Mouse (Mus musculus): Measurements from ENCODE around the gene Slc22a21.
A peak's percentile ranks its signal among the peaks of the same experiment; 100 is the strongest.
"Not testable (repeated sequence)": the region's sequence is repeated elsewhere in the genome, so short reads cannot be mapped to it uniquely, and the experiment has no call there.

The Slc22a21 gene

DNA sequence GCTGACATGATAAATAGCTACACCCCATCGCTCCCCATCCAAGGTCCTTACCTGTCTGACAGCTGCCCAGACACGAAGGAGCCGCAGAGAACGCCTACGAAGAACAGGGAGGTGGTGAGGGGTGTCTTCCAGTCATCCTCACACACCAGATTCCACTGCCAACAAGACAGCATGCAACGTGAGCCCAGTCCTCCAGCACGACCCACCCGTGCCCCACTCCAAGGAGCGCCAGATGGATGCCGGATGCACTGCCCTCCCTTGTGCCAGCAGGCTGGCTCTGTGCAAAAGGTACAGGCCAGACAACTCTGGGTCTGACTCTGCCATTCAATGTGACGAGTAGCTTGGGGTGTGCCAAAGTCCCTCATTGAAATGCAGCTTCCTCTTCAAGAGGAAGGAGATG is 27.6 kb upstream of the Slc22a21 start:
- Histone ChIP-seq H3K36me3 (ENCODE audit: control insufficient read depth, insufficient read depth, low read length, poor library complexity, severe bottlenecking) (no peaks in the 10 kb centered on the region), H3K27me3 (ENCODE audit: control insufficient read depth, insufficient read depth, low read length, poor library complexity, severe bottlenecking) (no peaks in the 10 kb centered on the region)
- DNase-seq (ENCODE audit: low read depth, low spot score): no peak

DNA sequence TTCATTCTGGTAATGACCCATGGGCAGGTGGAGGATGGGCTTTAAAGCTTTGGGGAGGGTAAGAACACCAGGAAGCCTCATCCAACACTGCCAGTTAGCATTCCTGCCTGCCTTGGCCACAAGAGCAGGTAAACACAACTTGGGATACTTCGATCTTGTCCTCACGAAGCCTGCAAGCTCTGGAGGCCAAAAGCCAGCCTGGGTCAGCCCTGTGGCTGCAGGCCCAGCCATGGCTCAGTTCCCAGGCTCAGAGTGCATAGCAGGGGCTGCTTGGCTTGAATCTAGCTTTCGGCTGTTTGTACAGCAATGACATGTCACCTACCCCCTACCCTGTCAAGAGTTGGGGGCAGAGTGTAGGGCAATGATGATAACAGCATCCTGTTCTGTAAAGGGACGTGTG is 26.8 kb upstream of the Slc22a21 start:
- H3K27me3 ChIP-seq (ENCODE audit: control insufficient read depth, insufficient read depth, low read length, poor library complexity, severe bottlenecking): no peaks in the 10 kb centered on the region
- DNase-seq (ENCODE audit: low read depth, low spot score): no peak
- H3K36me3 ChIP-seq (ENCODE audit: control insufficient read depth, insufficient read depth, low read length, poor library complexity, severe bottlenecking): no peaks in the 10 kb centered on the region

DNA sequence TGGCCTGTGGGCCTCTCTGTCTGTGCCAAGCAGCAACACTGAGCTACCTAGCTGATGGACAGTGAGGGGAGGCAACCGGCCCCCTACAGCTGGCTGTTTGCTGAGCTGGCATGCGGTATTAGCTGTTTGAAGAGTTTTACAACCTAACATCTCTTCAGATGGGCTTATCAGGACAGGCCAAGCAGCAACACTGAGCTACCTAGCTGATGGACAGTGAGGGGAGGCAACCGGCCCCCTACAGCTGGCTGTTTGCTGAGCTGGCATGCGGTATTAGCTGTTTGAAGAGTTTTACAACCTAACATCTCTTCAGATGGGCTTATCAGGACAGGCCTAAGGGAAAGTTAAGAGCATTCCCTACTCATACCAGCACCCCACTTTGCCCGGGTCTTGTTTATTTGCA is 26.2 kb upstream of the Slc22a21 start:
- not testable (repeated sequence) for H3K36me3 ChIP-seq (ENCODE audit: control insufficient read depth, insufficient read depth, low read length, poor library complexity, severe bottlenecking); DNase-seq (ENCODE audit: low read depth, low spot score)

DNA sequence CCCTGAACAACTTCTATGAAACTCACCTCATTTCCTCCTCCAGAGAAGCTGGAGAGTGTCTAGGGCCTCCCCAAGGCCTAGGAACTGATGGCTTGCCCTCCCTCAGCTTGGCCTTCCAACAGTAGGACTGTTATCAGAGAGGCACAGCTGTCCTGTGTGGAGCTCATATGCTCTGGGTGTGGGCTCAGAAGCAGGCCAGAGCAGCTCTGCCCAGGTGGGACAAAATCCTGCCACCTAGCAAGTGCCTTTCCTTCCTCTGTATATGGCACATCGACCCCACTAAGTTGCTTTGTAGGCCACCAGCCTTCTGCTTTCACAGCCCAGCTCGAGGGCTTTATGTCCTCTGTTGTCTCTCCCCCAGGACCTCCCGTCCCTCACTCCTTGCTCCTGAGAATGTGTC is 24.6 kb upstream of the Slc22a21 start:
- no peak for DNase-seq (ENCODE audit: low read depth, low spot score)
- H3K27me3 ChIP-seq (ENCODE audit: control insufficient read depth, insufficient read depth, low read length, poor library complexity, severe bottlenecking): no peaks in the 10 kb centered on the region

More for the DNA sequence above, 26.2 kb upstream of the Slc22a21 start:
- not testable (repeated sequence) for H3K27me3 ChIP-seq (ENCODE audit: control insufficient read depth, insufficient read depth, low read length, poor library complexity, severe bottlenecking)

DNA sequence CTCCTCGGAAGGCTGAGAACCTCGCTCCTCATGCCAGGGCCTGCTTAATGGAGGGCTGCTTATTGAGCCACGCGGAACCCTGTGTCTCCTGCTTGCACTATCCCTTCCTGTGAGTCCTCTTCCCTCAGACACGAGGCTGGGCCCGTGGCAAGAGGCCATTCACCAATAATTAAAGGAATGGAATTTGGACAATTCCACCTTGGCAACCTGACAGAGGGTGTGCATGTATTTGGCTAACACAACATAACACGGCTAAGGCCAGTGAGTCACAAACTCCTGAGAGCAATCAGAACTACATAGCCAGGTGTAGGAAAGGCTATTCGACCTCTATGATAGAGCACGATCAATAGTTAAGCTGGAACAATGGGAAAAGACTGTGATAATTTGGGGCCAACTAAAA is 24.1 kb upstream of the Slc22a21 start:
- Histone ChIP-seq H3K27me3 (ENCODE audit: control insufficient read depth, insufficient read depth, low read length, poor library complexity, severe bottlenecking) (no peaks in the 10 kb centered on the region), H3K36me3 (ENCODE audit: control insufficient read depth, insufficient read depth, low read length, poor library complexity, severe bottlenecking) (no peaks in the 10 kb centered on the region)
- no peak for DNase-seq (ENCODE audit: low read depth, low spot score)

More for the DNA sequence above, 24.6 kb upstream of the Slc22a21 start:
- no peaks in the 10 kb centered on the region for H3K36me3 ChIP-seq (ENCODE audit: control insufficient read depth, insufficient read depth, low read length, poor library complexity, severe bottlenecking)

DNA sequence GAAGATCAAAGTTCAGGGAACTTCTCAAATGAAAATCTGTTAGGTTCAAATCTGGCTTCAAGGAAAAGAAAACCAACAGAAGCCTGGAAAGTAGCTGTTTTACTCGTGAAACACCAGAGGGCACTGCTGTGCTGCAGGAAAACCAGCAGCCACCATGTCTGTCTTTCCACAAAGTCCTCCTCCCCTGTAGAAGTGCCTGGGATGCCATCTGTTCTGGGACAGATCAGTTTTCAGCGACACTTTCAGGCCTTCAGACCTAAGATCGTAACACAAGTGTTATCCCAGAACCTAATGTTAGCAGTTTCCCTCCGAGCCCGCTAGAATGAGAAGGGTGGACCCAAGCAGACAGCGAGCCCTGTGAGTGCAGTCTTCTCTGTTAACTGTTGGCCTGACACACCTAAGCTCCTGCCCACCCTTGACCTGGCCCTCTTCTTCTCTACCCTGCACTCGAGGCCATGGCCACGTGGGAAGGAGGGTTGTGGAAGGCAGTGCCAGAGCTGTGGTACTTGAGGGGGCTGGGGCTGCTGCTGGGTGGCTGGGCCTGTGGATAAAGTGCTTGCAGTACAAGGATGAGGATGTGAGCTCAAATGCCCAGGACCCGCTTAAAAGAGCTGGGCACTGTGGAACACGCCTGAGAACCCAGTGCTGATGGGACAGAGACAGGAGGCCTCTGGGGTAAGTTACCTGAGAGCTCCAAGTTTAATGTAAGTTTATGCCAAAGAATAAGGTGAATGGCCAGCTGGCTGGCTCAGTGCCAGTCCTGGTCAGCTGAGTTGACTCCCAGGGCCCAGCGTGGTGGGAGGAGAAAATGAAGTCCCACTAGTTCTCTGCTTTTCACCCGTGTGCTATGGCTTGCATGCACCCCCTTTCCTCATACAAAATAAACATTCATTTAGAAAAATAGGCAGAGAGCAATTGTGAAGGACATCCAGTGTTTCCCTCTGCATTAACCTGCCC is 22.9 kb upstream of the Slc22a21 start:
- H3K36me3 ChIP-seq (ENCODE audit: control insufficient read depth, insufficient read depth, low read length, poor library complexity, severe bottlenecking); H3K27me3 ChIP-seq (ENCODE audit: control insufficient read depth, insufficient read depth, low read length, poor library complexity, severe bottlenecking): not testable (repeated sequence)
- peak; percentile 49 for DNase-seq (ENCODE audit: low read depth, low spot score)

DNA sequence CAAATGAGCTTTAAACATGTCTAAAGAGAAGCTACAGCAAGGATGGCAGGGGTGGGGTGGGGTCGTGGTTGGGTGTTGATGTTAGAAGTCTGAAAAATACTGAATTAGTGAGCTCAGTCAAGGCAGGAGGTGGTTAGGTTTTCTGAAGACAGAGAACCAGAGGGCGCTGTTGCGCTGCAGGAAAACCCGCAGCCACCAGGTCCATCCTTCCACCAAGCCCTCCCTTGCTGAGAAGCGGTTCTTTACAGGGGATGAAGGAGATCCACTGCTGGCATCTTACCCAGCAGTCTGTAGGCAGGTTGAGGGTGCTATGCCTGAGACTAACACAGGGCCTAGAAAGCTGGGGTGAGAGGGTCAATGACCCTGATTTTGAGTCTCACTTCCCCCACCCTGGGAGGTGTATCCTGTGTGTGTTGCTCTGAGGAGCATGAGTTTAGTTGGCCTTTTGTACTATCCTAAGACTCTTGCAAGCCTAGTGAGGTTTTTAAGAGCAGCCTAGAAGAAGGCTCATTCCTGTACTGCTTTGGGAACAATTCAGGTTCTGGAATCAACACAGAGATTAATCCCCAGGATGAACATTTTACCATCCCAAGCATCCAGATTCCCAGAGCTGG is 22.1 kb upstream of the Slc22a21 start:
- peak; percentile 45 for DNase-seq (ENCODE audit: low read depth, low spot score)
- no peaks in the 10 kb centered on the region for H3K36me3 ChIP-seq (ENCODE audit: control insufficient read depth, insufficient read depth, low read length, poor library complexity, severe bottlenecking)
- H3K27me3 ChIP-seq (ENCODE audit: control insufficient read depth, insufficient read depth, low read length, poor library complexity, severe bottlenecking): no peaks in the 10 kb centered on the region

DNA sequence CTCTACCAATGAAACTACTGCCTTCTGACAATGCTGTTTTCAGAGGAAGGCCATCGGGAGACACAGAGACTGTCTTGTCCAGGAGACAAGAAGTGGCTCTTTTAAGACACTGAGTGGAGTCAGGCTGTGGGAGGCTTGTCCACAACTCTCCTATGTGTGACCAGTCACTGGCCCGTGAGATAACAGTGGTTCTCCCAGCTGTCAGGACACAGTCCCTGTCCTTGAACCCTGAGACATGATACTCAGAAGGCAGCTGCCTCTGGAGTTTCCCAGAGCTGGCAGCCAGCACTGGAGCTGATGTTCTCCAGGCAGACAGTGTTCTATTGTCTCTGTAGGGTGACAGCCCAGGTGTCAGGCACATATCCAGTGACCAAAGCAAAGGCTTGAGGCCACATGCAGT is 17.5 kb upstream of the Slc22a21 start:
- no peaks in the 10 kb centered on the region for H3K36me3 ChIP-seq (ENCODE audit: control insufficient read depth, insufficient read depth, low read length, poor library complexity, severe bottlenecking)
- no peak for DNase-seq (ENCODE audit: low read depth, low spot score)
- H3K27me3 ChIP-seq (ENCODE audit: control insufficient read depth, insufficient read depth, low read length, poor library complexity, severe bottlenecking): no peaks in the 10 kb centered on the region

DNA sequence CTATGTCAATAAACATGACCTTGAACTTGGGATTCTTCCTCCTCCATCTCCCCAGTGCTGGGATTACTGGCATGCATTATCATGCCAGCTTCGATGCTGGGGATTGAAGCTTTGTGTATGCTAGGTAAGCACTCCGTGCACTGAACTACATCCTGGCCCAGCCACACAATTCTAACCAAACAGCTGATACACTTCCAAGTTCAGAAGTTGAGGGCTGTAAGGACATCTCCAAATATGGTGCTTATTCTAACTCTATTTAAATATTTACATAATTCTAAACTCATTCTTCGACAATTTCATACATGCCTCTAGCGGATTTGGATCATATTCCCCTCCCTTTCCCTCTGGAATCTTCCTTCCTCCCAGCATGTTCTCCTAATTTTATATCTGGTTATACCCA is 12.1 kb upstream of the Slc22a21 start:
- DNase-seq (ENCODE audit: low read depth, low spot score): no peak
- Histone ChIP-seq H3K27me3 (ENCODE audit: control insufficient read depth, insufficient read depth, low read length, poor library complexity, severe bottlenecking) (no peaks in the 10 kb centered on the region), H3K36me3 (ENCODE audit: control insufficient read depth, insufficient read depth, low read length, poor library complexity, severe bottlenecking) (no peaks in the 10 kb centered on the region)

DNA sequence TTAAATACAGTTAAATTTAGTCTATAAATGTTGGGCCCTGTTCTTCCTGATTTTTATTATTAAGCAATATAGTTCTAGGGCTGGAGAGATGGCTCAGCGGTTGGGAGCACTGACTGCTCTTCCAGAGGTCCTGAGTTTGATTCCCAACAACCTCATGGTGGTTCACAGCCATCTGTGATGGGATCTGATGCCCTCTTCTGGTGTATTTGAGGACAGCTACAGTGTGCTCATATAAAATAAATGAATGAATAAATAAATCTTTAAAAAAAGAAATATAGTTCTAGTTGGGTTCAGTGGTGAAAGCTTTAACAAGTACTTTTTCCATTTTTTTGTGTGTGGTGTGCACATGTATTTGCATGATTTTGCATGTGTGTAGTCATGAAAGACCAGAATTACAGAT is 9.1 kb upstream of the Slc22a21 start:
- H3K27me3 ChIP-seq (ENCODE audit: control insufficient read depth, insufficient read depth, low read length, poor library complexity, severe bottlenecking): no peaks in the 10 kb centered on the region
- no peak for DNase-seq (ENCODE audit: low read depth, low spot score)
- no peaks in the 10 kb centered on the region for H3K36me3 ChIP-seq (ENCODE audit: control insufficient read depth, insufficient read depth, low read length, poor library complexity, severe bottlenecking)

DNA sequence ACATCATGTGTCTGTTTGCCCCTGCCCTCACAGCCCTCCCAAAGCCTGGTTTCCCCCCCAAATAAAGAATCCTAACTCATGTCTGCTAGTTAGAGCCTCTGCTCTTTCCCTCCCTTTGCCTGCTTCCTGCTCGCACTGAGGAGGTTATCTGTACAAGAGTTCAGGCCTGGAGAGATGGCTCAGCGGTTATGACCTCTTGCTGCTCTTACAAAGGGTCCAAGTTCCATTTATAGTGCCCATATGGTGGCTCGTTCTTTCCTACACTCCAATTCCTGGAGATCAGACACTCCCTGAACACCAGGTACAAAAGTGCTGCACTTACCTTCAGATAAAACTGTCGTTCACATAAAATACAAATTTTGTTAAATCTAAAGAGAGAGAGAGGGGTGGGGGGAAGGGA is 7.9 kb upstream of the Slc22a21 start:
- Histone ChIP-seq H3K27me3 (ENCODE audit: control insufficient read depth, insufficient read depth, low read length, poor library complexity, severe bottlenecking) (no peaks in the 10 kb centered on the region), H3K36me3 (ENCODE audit: control insufficient read depth, insufficient read depth, low read length, poor library complexity, severe bottlenecking) (no peaks in the 10 kb centered on the region)
- no peak for DNase-seq (ENCODE audit: low read depth, low spot score)

DNA sequence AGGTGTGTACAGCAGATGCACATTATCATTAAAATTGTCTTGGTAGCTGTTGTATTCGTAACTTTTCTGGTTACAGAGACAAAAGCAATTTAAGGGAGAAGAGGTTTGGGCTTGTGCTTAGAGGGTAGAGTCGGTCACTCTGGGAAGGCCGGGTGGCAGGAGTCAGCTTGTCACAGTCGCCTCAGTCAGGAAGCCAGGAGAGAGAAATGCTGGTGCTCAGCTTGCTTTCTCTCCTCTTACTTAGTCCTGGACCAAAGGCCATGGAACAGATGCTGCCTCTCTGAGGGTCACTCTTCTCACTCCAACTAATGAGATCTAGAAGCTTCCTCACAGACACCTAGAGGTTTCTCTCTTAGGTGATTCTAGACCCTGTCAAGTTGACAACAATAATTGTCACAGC is 1.3 kb upstream of the Slc22a21 start:
- no peaks in the 10 kb centered on the region for H3K36me3 ChIP-seq (ENCODE audit: control insufficient read depth, insufficient read depth, low read length, poor library complexity, severe bottlenecking)
- DNase-seq (ENCODE audit: low read depth, low spot score): no peak
- no peaks in the 10 kb centered on the region for H3K27me3 ChIP-seq (ENCODE audit: control insufficient read depth, insufficient read depth, low read length, poor library complexity, severe bottlenecking)

DNA sequence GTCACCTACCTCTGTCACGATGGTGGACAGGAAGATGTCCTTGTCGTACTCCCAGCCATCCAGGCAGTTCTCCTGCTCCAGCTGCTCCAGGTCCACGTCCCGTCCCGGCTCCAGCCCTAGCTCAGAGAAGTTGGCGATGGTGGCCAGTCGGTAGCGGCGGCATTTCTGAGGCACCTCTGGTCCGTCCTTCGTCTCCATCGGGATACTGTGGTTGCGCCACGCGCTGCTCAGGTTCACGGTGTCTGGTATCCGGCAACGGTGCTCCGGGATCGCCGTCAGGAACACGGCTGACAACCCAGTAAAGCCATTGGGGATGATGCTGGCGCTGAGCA is 710 bp downstream of the Slc22a21 start:
- H3K27me3 ChIP-seq (ENCODE audit: control insufficient read depth, insufficient read depth, low read length, poor library complexity, severe bottlenecking); H3K36me3 ChIP-seq (ENCODE audit: control insufficient read depth, insufficient read depth, low read length, poor library complexity, severe bottlenecking); DNase-seq (ENCODE audit: low read depth, low spot score): not testable (repeated sequence)

DNA sequence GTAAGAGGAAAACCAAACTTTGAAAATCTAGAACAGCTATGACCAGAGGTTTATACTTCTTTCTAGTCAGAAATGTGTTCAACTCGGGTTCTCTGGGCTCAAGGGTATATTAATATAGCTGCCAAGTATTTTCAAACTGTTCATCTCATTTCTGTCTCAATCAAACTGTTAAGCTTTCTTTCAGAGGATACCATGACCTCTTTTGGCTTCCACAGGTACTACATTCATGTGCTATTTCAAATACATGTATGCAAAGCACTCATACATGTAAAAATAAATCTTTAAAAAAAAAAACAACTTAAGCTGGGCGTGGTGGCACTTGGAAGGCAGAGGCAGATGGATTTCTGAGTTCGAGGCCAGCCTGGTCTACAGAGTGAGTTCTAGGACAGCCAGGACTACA is 2.5 kb downstream of the Slc22a21 start:
- no peaks in the 10 kb centered on the region for H3K36me3 ChIP-seq (ENCODE audit: control insufficient read depth, insufficient read depth, low read length, poor library complexity, severe bottlenecking)
- peak; percentile 8 for DNase-seq (ENCODE audit: low read depth, low spot score)
- H3K27me3 ChIP-seq (ENCODE audit: control insufficient read depth, insufficient read depth, low read length, poor library complexity, severe bottlenecking): no peaks in the 10 kb centered on the region

DNA sequence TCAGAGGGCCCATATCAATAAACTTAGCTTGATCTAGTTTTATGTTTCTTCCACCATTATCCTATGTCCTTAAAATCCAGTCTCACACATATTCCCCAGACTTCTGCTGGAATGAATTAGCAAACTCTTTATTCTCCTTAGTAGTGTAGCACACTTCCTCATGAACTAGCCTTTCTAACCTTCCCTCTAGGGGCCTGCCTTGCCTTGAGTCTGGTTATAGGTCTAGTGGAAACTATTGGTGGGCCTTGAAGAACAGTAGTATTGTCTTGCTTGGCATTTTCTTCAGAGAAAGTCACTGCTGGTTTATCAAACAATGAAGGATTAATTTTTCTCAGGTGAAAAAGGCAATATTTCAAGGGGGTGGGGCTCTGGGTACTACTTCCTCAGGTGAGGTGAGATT is 4.6 kb downstream of the Slc22a21 start:
- H3K36me3 ChIP-seq (ENCODE audit: control insufficient read depth, insufficient read depth, low read length, poor library complexity, severe bottlenecking): no peaks in the 10 kb centered on the region
- no peaks in the 10 kb centered on the region for H3K27me3 ChIP-seq (ENCODE audit: control insufficient read depth, insufficient read depth, low read length, poor library complexity, severe bottlenecking)
- no peak for DNase-seq (ENCODE audit: low read depth, low spot score)

All from splenic B cell, adult 2 months (primary cell).